Mouse (Mus musculus) olfactory bulb, adult 2 months (tissue): ENCODE results near the gene Magi2.

ENCODE experiments used
- CTCF ChIP-seq: fragments of 200-500 bp; IDR thresholded peaks from 2 replicates; pipeline ENCODE4 v1.5.1; 2012; ENCODE audit warnings: low read depth, mild to moderate bottlenecking, low read length, moderate library complexity; ENCODE audit not compliant: insufficient read depth
- POLR2A ChIP-seq: fragments of 200-500 bp; IDR thresholded peaks from 2 replicates; pipeline ENCODE4 v1.6.1; 2012; ENCODE audit warnings: mild to moderate bottlenecking, low read depth, low read length, moderate library complexity; ENCODE audit not compliant: insufficient read depth

DNA sequence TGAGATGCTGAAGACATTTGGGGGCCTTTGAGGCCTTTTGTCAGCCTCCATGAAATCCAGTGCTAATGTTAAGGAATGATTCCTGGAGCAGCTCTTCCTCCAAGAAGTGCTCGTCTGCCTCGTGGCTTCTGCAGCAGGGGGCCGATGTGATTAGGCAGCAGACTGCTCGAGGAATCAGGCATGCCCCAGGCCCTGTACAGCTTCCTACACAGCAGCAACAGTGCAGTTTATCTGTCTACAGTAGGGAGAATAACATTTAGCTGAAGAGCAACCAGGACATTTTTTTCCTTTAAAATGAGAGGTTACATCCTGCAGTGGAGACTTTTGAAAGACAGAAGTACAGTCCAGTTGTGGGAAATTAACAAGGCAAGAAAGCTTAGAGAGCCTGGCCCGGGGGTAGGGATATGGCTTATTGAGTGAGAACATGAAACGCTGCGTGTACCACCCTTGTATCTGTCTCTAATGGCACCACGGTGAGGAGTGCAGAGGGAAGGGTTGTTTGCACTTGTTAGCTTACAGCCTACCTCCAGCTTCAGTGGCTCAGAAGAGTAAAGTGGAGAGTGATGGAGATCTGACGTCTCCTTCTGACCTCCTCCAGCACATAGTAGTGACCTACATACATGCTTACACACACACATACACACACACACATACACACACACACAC, 1205.4 kb downstream of the Magi2 start:
- TF ChIP-seq POLR2A, result no peak
- no peak for TF ChIP-seq CTCF
